Mouse (Mus musculus) E14TG2a.4 (cell line): ENCODE results near the gene Dtx1.

Source experiments
- CTCF ChIP-seq: conservative IDR thresholded peaks from 2 replicates; pipeline ENCODE4 v1.5.1; 2014; ENCODE audit warnings: low read length
- NANOG ChIP-seq: IDR thresholded peaks from 2 replicates; pipeline ENCODE4 v1.6.1; 2014; ENCODE audit warnings: borderline replicate concordance, low read length, mixed read lengths
- POU5F1 ChIP-seq: IDR thresholded peaks from 2 replicates; pipeline ENCODE4 v1.6.1; 2014; ENCODE audit warnings: low read length, borderline replicate concordance

GRCm38 (mm10) chr5:120643365-120644085 lies 68.2 kb downstream of the Dtx1 start:
- TF ChIP-seq CTCF (no peak), NANOG (no peak), POU5F1 (no peak)
